Mouse (Mus musculus) erythroblast, embryonic 14.5 days (primary cell): ENCODE data around the gene Mthfd2l.

Source experiments
- GATA1 ChIP-seq: IDR thresholded peaks from 2 replicates; pipeline ENCODE4 v1.6.1; 2012; ENCODE audit warnings: low read length, inconsistent platforms, mixed read lengths
- TAL1 ChIP-seq: IDR thresholded peaks from 3 replicates; pipeline ENCODE4 v1.6.1; 2012; ENCODE audit warnings: low read length, inconsistent platforms, mixed read lengths

DNA sequence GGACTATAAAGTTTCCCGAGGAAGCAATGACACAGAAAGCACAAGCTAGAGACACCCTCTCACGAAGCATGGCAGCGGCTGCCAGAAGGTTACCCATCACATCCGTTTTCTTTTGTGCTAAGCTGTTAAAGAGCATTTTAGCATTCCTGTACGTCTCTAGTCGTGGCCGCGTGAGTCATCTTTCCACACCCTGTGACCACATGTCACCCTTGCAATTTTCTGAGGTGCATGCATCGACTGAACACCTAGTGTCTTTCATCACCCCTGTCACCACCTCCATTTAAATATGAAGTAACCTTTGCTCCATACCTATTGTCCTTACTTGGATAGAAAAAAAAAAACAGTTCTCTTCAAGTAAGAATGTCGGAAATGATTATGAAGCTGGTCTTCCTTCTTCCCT, 84.3 kb downstream of the Mthfd2l start:
- TF ChIP-seq TAL1 (no peak), GATA1 (no peak)
